Mouse (Mus musculus) liver, adult 2 months (tissue): Measurements from ENCODE around the gene Tspan33.

Experiments used
- CTCF ChIP-seq: fragments of 200-500 bp; IDR thresholded peaks from 2 replicates; pipeline ENCODE4 v1.5.1; 2011; ENCODE audit warnings: low read depth, low read length, control low read depth
- POLR2A ChIP-seq: fragments of 200-500 bp; IDR thresholded peaks from 2 replicates; pipeline ENCODE4 v1.6.1; 2011; ENCODE audit warnings: low read length, control low read depth; ENCODE audit not compliant: insufficient read depth; ENCODE audit errors: extremely low read depth

GRCm38 (mm10) chr6:29649494-29650169 is 44.4 kb upstream of the Tspan33 start:
- peak; percentile 84 for TF ChIP-seq CTCF
- TF ChIP-seq POLR2A = no peak
